Mouse (Mus musculus) 3T3-L1 (cell line): ENCODE results near the gene Akr1c18.
"Not testable (repeated sequence)": the region's sequence is repeated elsewhere in the genome, so short reads cannot be mapped to it uniquely, and the experiment has no call there.

Experiments
- DNase-seq: peaks from one replicate; pipeline ENCODE4 v3.0.0-alpha.2; 2015; ENCODE audit warnings: low read depth, low spot score

Akr1c18 gene

DNA sequence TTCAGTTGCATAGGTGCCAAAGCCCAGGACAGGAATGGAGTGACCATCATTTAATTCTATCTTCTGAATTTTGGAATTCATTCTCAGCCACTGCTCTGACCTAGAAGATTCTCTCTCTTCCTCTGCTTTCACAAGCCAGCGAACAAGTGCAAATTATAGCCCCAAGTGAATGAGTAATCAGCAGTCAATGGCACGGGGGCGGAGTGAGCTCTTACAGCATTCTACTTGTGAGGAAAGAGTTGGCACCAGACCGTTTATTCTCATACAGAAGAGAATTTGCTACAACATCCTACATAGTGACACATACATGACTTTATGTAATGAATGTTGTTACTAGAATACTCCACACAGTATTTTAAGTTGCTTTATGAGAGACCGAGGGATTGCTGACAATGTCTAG, at the start of gene Akr1c18:
Gene Akr1c18 (minus strand): TSS at position 137 of the 400 bp plus-strand sequence.
- DNase-seq: peak; percentile 78

DNA sequence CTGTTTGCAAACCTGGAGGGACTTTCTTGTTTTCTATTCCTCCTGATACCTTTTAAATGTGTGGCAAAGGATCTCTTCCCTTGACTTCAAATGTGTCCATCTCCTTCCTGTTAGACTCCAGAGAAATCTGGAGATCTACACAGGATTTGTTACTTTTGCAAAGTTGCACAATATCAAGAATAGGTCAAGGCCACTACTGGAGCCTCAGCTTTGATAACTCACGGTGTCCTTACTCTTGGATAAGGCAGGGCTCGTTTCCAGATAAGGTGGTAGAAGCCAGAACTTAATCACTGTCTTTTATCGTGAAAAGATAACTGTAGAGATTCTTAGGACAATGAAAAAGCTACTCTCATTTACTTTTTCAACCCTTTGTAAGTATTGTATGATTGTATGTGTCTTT, 42.1 kb upstream of the Akr1c18 start:
- no peak for DNase-seq

DNA sequence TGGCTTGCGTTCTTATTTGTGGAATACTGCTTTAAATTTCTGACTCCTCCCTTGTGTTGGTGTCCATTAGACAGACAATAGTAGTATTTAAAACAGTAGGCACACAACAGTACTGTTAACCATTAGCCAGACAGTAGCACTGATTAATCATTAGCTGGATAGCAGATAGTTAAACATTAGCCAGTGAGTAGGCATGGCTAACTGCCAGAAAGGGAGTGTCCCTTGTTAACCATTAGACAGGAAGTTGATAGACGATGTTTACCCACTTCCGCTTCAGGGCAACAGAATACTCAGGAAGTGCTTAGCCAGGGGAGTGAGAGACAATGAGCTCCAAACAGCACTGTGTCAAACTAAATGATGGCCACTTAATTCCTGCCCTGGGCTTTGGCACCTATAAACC, 40.5 kb upstream of the Akr1c18 start, which contains the start of gene Akr1c13:
Gene Akr1c13 (plus strand): TSS at position 247 of the 400 bp plus-strand sequence.
- peak; percentile 40 for DNase-seq

DNA sequence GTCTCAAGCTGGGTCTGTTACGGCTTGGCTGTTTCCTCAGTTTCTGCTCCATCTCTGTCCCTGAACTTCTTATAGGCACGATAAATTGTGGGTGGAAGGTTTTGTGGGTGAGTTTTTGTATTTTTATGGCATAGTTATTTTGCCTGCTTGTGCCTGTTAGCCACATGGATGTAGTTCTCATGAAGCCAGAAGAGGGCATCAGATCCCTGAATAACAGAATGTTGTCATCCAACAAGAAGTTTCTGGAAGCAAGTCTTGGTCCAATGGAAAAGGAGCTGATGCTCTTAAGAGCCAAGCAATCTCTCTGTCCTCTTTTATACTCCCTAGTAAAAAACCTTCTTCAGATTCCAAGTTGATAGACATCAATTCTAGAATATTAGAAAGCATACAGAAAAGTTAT, 37.7 kb upstream of the Akr1c18 start:
- peak; percentile 60 for DNase-seq

DNA sequence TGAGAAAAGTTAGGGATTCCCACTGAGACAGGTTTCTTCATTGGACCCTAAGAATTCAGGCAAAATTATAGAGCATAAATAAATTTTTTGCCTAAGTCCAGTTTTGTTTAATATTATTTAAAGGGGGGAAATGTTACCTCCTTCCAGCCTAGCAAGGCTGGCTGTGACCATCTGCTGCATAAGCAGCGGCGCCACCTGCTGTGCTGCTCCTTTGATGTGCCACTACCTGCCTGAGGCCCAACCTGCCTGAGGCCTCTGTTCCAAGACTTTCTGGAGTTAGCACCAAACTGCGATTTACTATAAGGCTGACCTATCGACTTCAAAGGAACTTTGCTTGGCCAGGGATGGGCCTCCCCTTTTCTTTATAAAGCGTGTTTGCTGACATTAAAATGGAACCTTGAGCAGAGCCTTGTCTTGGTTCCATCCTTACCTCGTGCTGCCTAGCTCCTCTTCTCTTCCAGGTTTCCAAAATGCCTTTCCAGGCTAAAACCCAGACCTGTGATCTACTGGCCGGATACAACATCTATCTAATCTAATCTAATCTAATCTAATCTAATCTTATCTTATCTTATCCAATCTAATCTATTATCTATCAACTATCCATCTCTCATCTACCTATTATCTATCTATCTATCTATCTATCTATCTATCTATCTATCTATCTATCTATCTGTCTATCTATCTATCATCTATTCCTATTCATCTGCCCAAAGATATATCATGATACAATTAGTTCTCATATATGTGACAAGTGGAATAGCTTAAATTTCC, 36.4 kb upstream of the Akr1c18 start:
- peak; percentile 28 for DNase-seq

DNA sequence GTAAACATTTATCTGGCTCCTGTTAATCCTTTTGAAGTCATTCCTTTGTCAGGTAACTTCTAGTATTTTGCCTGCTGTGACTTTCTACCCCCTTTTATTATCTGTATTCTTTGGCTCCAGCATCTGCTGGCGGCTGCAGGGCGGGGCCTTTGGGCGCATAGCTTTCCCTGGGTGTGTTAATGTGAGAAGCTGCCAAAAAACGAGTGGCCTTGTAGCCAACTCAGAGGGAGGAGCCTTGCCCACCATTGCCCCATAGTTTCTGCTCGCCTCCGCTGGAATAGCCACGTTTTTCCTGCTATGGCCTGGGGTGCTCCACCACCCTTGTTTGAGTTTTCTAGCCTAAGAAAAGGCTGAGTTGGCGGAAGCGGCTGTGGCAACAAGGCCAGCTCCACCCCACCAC, 32.7 kb upstream of the Akr1c18 start:
- no peak for DNase-seq

DNA sequence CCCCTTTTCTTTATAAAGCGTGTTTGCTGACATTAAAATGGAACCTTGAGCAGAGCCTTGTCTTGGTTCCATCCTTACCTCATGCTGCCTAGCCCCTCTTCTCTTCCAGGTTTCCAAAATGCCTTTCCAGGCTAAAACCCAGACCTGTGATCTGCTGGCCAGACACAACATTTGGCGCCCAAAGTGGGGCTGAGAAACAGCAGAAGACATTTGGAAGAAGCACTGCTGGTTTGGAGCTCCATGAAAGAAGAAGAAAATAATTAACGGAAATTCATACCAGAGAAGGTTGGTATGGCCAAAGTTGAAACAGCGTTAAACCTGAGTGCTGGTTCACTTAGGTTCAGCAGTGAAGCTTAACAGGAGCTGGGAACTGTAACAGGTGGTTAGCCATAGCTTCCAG, 30.9 kb upstream of the Akr1c18 start:
- DNase-seq: not testable (repeated sequence)

DNA sequence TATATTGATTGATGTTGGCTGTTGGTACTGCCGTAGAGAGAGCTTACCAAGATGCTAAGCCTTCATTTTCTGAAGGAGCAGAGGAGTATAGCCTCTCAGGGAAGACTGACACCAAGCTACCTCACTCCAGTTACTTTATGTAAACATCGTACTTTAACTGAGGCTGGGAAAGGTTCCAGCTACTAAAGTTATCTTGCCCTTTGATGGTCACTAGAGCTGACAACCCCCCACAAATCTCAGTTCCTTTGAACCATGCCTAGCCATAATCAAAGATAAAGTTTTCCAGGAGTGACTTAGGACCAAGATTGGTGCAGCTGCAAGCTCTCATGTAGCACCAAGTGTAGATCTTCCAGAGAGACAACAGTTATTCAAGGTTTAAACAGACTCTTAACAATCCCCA, 22.5 kb upstream of the Akr1c18 start:
- no peak for DNase-seq

DNA sequence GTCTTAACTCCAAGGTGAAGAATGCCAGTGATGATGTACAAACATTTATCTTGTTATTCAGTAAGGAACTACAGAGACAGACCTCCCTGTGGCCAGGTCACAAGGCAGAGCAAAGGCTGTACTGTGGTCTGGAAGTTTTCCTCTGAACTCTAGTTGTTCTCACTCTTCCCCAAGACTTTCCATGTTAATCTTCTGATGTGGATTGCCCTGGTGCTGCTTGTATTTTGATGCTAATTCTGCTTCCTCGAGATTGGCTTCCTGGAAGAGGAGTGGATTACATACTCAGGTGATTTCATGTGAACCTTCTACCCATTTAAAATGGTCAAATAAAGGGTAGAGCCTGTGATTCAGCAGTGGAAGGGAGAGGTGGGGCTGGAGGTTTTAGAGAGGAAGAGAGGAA, 17.6 kb upstream of the Akr1c18 start:
- DNase-seq: no peak

DNA sequence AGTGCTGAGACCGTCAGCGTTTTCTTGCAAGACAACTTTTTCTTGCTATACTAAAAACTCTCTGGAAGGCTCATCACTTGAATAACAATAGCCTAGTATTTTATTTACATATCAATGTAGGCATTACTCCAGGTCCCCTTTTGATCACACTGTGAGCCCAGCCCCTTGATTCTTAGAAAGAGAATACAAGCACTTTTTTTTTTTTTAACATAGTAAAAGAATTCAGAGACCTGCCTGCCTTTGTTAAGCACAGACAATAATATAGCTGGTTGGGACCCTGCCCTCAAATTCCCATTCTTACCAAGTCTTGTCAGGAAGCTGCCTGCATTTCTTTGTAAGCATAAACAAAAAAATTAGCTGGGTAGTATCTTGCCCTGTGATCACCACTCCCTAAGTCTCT, 4.8 kb upstream of the Akr1c18 start:
- no peak for DNase-seq

DNA sequence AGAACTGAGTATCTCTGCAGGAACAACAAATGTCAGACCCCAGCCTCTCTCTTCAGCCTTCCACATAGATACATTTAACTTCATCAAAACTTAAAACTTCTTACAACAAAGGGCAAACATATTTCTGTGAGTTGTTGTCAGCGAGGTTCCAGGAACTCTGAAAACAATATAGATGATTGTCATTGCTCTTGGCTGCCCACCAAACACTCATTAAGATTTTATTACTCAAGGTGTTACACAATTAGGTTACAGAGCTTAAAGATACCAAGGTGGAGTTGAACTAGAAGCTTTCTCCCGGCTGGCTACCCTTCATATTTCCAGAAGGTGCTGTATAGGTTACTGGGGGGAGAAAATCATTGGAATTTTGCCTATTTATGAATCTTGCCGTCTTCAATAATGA, 3.1 kb upstream of the Akr1c18 start:
- no peak for DNase-seq

DNA sequence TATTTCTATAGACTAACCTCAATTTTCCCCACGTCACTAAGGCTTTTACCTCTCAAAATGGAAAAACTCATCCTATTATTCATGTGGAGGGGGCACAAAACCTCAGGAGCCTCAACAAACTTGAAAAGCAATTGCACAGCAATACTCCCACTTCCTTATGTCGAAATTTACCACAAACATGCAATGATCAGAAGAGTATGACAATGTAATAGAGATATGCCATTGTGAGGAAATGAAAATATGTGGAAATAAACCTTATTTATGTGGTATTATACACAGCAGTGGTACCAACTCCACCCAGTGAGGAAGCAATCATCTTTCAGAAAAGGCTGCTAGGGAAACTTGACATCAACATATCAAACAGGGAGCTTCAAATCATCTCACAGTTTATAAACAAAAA, 2.5 kb upstream of the Akr1c18 start:
- peak; percentile 36 for DNase-seq

DNA sequence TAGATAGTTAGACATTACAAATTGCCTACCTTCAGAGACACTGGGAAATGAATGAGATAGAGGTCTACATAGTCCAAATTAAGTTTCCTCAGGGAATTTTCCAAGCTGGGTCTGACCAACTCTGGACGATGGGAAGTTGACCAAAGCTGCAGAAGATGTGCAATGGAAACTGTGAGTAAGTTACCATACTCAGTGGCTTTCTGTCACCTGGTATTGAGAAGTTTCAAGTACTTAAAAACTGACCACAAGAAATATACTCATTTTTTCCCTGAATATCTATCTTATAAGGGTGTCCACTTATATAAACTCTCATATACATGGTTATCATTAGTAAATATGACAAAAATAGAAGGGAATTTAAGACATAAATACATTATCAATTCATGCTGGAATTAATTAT, 6.2 kb downstream of the Akr1c18 start:
- DNase-seq: no peak

DNA sequence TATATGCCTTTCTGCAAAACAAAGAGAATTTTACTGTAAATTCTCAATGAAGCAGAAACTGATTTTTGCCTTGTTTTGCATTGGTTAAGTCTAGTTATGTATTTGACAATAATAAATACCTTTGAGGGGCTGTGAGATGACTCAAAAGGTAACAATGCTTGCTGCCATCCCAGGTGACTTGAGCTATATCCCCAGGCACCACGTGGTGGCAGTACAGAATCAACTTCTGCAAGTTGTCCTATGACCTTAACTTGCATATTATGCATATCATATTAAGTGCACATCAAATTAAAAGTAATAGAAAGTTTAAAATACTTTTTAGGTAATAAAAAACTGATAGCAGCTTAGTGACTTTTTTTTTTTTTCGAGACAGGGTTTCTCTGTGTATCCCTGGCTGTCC, 17.4 kb downstream of the Akr1c18 start:
- peak; percentile 53 for DNase-seq

DNA sequence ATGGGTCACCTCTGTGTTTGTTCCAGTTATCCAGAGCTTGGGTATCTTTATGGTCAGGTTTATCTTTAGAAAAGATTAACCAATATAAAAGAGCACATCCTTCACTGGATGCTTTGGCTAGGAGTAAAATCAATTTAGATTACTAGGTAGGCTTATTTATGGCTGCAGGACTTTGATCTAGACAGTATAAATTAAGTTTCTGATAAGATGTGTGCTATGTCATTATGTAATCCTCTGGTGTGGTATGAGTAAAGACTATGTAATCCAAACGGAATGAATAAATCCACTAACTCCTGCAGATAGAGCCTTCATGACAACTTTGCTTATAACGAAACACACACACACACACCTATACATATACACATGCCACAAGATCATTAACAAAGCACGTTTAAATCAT, 18.7 kb downstream of the Akr1c18 start:
- no peak for DNase-seq

DNA sequence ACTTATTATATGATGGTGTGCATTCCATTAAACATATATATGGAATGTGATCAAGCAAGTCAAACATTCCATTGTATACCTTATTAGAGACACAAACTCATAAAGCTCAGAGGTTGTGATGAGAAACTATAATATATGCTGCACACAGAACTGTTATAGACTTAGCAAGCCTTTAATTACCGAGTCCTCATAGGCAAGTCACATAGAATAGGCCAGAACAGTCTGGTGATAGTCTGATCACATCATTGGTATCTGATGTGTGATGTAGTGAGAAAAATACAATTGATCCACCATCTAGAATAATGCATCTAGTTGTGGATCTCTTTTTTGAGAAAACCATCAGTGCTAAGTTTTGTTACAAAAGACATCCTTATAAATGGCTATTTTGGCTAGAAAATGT, 19.1 kb downstream of the Akr1c18 start:
- no peak for DNase-seq

DNA sequence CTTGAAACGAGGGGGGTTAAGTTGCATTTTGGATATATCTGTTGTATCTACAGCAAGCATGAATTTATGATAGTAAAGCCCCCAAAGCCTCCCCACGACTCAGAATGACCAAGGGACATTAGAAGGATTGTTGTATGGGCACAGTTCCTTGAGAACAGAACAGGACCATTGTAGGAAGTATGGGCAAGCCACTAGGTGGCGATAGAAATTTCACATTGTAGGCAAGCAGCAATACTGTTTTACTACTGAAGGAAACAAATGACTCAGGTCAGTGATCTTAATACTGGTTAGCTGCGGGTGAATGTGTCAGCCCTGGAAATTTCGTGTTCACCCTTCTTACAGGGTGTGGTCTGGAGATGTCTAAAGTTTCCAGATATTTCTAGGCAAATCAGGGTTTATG, 21.4 kb downstream of the Akr1c18 start:
- peak; percentile 78 for DNase-seq

DNA sequence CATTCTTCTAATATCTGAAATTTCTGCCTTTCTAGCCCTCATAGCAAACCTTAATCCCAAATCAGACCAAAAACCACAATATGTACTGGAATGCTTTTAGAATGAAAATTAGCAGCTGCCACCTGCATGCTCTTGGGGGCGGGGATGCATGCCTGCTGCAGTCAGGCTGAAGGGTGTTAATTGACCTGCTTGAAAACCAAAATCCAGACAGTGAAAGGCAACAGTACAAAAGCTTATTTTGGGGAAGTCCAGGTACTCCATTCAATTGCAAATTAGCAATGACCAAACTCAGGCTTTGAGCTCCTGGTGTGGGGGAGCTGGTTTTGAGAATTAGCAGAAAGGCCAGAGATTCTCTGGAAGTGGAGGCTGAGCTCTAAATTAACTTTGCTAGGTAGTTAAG, 24.6 kb downstream of the Akr1c18 start:
- DNase-seq: not testable (repeated sequence)

DNA sequence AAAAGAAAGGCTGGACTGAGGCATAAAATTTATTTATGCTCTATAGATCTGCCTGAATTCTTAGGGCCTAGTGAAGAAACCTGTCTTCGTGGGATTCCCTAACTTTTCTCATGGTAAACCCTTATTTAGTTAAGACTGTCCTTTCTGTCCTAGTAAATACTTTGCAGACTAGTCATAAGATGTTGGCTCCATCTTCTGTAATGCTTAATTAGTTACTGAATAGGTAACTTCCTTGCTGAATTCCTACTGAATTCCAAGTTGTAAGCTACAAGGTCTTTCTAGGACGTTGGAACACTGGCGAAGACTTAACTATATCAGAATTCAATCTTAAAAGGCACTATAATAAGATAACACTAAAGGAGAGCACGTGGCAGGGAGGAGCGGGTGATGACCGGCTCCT, 26.0 kb downstream of the Akr1c18 start:
- DNase-seq: not testable (repeated sequence)

DNA sequence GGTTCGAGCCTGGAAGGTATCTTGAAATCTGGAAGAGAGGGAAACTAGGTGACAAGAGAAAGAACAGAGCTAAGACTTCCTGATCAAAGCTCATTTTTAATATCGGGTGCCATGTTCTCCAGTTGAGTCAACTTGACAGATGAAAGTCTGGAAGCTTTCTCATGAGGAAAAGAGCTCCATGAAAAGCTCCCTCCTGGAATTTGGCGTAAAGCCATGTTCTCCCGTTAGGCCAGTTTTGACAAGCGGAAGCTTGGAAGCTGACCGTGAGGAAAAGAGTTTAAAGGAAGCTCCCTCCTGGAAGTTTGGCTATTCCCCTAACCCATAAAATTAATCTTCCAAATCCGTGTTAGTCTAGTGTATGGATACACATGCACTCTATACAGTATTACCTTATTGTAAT, 27.3 kb downstream of the Akr1c18 start:
- no peak for DNase-seq

DNA sequence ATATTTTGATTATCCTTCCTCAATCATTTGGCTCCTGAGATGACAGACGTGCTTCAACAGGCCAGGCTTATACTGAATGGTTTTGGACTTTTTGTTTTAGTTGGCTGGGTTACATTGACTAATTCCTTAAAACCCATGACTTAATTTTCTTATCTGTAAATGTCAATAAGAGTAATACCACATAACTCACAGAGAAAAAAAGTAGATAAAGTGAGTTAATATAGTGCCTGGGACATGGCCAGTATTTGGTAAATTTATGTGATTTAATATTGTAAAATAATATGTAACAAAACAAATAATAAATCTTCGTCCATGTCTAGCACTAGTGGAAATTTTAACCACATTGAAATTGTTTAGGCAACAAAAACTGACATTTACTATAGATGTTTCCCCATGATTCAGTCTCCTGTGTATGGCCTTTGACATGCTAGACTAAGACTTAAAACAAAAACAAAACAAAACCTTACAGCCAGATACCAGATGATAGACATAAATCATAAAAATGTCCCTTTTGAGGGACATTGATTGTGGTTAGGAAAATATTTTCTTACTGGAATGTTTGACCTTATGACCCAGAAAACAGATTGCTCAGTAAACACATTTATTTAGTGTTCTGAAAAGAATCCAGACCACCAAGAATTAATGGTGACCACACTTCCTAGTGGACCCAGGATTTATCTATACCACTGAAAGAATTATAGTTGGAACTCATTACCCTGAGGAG, 31.1 kb downstream of the Akr1c18 start:
- DNase-seq: peak; percentile 68

DNA sequence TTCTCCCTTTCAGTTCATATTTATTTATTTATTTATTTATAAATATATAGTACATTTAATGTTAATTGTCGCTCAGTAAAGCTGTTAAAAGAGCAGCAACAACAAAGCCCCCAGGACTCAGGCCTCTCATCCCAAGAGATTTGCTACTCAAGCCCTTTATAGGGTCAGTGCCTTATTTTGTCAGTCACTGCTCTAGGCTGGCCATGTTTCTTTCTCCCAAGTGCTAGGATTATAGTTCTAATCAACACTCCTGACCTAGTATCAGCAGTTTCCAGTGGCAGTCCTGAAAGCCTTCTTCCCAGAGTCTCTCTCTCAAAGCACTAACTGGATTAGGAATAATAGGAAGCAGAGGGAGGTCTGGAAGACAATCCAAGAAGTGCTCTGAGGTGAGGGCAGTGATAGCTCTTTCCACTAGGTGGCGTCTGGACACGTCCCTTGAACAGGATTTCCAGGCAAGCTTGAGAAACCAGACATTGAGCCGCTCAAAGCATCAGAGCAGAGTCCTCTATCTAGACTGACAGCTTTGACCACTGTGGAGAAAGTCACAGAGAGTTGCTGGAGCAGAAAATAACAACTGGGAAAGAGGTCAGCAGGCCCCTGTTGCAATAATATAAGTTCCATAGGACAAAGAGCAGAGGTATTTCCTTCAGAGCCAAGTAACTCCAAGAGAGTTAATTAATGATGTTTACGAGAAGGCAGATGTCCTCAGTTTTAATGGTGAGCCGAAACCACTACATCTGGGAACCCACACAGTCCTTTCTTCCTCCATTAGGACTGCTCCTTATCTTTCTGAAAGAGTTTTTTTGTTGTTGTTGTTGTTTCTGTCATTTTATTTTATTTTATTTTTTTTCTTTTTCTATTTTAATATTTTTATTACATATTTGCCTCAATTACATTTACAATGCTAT, 39.9 kb downstream of the Akr1c18 start:
- DNase-seq: peak; percentile 83
